ENCODE assay signal across 8 mouse cellular contexts in the genomic region with DNA sequence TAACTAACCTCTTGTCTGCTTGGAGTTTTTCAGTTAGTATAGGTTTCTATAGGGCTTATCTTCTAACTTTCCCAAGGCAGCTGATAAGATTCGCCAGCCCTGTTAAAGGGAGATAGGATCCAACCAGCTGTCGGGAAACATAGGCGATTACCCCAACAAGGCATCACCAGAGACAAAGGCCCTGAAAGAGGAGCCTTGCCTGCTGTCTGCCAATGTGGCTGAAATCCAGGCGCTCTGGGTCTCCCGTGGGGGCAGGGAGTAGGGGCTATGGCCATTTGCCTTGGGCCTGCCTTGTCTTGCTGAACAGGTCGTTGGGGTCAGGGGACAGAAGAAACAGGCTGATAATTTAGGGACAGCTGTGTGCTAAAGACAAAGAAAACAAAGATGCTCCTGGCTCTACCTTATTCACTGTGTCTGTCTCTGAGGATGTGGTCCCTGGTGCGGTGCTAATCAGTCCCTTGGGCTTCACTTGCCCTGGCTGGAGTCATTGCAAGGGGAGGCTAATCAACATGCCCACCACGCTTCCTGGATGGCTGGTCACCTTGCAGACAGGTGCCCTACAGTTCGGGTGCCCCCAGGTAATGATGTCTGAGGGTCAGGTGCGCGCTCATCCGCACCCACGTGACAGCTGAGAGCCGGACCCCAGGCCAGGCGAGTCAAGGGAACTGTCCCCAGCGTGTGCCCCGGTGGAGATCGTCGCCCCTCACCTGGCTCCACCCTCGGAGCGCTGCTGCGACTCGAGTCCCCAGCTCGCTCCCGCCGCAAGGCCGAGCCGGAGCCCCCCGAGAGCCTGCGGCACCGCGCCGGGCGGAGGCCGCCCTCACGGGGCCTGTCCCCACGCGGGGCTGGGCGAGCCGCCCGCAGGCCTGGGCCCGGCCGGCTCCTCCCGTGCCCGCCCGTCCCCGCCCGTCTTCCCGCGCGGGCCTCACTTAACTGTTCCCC. TPM values are rescaled to one million over a fixed set of nuclear protein-coding genes. Genes with fewer than 3 reads are reported as not detected.
A peak's percentile ranks its signal among the peaks of the same experiment; 100 is the strongest.
DNase-seq lines count a peak whose midpoint lies in the region; ATAC-seq and TF ChIP-seq lines count a peak whose summit lies in the region.

No protein-coding gene starts in this region.

- WGBS in bone marrow, adult 2 months = 4% methylated on average over 51 of the region's 51 CpGs
- WGBS in embryonic facial prominence, embryonic 15.5 days = 1% methylated on average over 51 of the region's 51 CpGs
- WGBS in heart, embryonic 15.5 days = 2% methylated on average over 44 of the region's 51 CpGs

- peak overlapping the region; percentile 93 for H3K9ac ChIP-seq in embryonic facial prominence, embryonic 15.5 days
- H3K9ac ChIP-seq in heart, embryonic 15.5 days = peak overlapping the region; percentile 93

- H3K4me3 ChIP-seq in bone marrow, adult 2 months (replicated peaks; ENCODE audit: control insufficient read depth, low read depth, low read length) = peak overlapping the region; percentile 89
- peak overlapping the region; percentile 70 for H3K4me3 ChIP-seq in embryonic facial prominence, embryonic 15.5 days (replicated peaks)
- H3K4me3 ChIP-seq in heart, embryonic 15.5 days = peak overlapping the region; percentile 88
- peak overlapping the region; percentile 99 for H3K4me3 ChIP-seq in megakaryocyte, embryonic 14.5 days (replicated peaks)

- TF ChIP-seq CTCF in bone marrow, adult 2 months (IDR thresholded peaks at IDR 0.05; ENCODE audit: control insufficient read depth, insufficient read depth, low read length) = no peak

- peak overlapping the region; percentile 79 for H3K4me2 ChIP-seq in embryonic facial prominence, embryonic 15.5 days (replicated peaks)
- H3K4me2 ChIP-seq in heart, embryonic 15.5 days = peak overlapping the region; percentile 92

- no peaks in the 10 kb centered on the region for H3K9me3 ChIP-seq in embryonic facial prominence, embryonic 15.5 days (replicated peaks)
- H3K9me3 ChIP-seq in heart, embryonic 15.5 days (replicated peaks) = no peaks in the 10 kb centered on the region
- H3K9me3 ChIP-seq in megakaryocyte, embryonic 14.5 days = peaks cover 9% of the 10 kb centered on the region

- DNase-seq in adrenal gland, adult 2 months = peak; percentile 21
- DNase-seq in adrenal gland, postnatal 25 days = no peak
- DNase-seq in layer of hippocampus, postnatal 14 days (ENCODE audit: low spot score in 2 of 2) = peak; percentile 50 to 56
- peak; percentile 52 for DNase-seq in right cerebral cortex, postnatal 25 days

- peak overlapping the region; percentile 84 for H3K27ac ChIP-seq in bone marrow, adult 2 months (ENCODE audit: control insufficient read depth, insufficient read depth, low read depth, low read length, poor library complexity)
- peak overlapping the region; percentile 82 for H3K27ac ChIP-seq in embryonic facial prominence, embryonic 15.5 days (replicated peaks)
- peak overlapping the region; percentile 80 for H3K27ac ChIP-seq in heart, embryonic 15.5 days

- H3K4me1 ChIP-seq in bone marrow, adult 2 months (ENCODE audit: control insufficient read depth, insufficient read depth, low read length) = peaks cover 1% of the 10 kb centered on the region; the same call in 1 of the 2 replicates
- peaks cover 36% of the 10 kb centered on the region for H3K4me1 ChIP-seq in embryonic facial prominence, embryonic 15.5 days
- H3K4me1 ChIP-seq in heart, embryonic 15.5 days (replicated peaks) = peaks cover 26% of the 10 kb centered on the region
- H3K4me1 ChIP-seq in megakaryocyte, embryonic 14.5 days = peaks cover 77% of the 10 kb centered on the region

- H3K27me3 ChIP-seq in embryonic facial prominence, embryonic 15.5 days = no peaks in the 10 kb centered on the region
- no peaks in the 10 kb centered on the region for H3K27me3 ChIP-seq in heart, embryonic 15.5 days
- no peaks in the 10 kb centered on the region for H3K27me3 ChIP-seq in megakaryocyte, embryonic 14.5 days (replicated peaks)

- peak; percentile 20; the same call in 1 of the 2 replicates for TF ChIP-seq POLR2A in bone marrow, adult 2 months (IDR thresholded peaks at IDR 0.05; ENCODE audit: borderline replicate concordance, control insufficient read depth, low read depth, low read length)

- H3K36me3 ChIP-seq in embryonic facial prominence, embryonic 15.5 days = no peaks in the 10 kb centered on the region
- H3K36me3 ChIP-seq in heart, embryonic 15.5 days = no peaks in the 10 kb centered on the region
- H3K36me3 ChIP-seq in megakaryocyte, embryonic 14.5 days (replicated peaks; ENCODE audit: low read length) = peaks cover 31% of the 10 kb centered on the region

- ATAC-seq in embryonic facial prominence, embryonic 15.5 days (ENCODE audit: insufficient number of reproducible peaks, low FRiP score, low TSS enrichment, low read depth) = peak; percentile 44
- ATAC-seq in heart, embryonic 15.5 days (replicated peaks; ENCODE audit: insufficient number of reproducible peaks, insufficient read depth, low FRiP score, low read depth) = peak; percentile 72

RNA-seq across cellular contexts. Expression of gene Mvb12b, which starts 1.1 kb away (rescaled TPM):
- 10 to 100 TPM; 16.3 to 23.3 TPM for total RNA-seq in adrenal gland, adult 2 months (2021)
- 27.8 and 41.3 TPM in 2 replicates for polyA plus RNA-seq in adrenal gland, adult 2 months (2012; rRNA removed)
- total RNA-seq in adrenal gland, postnatal 25 days (2021) = 12.2 and 20.9 TPM in 2 replicates
- polyA plus RNA-seq in bone marrow, adult 2 months (2011; ENCODE audit: insufficient read depth, insufficient read length, low replicate concordance, missing spikeins) = 18.3 and 38.3 TPM in 2 replicates
- 21.7 and 22.8 TPM in 2 replicates for polyA plus RNA-seq in embryonic facial prominence, embryonic 15.5 days (2015; fragmentation: Nextera tagmentation; extraction: Ambion mirVana)
- polyA plus RNA-seq in heart, embryonic 15.5 days (2015; fragmentation: Nextera tagmentation; extraction: Ambion mirVana) = 12.7 and 15.7 TPM in 2 replicates
- 10 to 100 TPM; 95.0 to 98.6 TPM for total RNA-seq in layer of hippocampus, postnatal 14 days (2021)
- 181 and 204 TPM in 2 replicates for polyA plus RNA-seq in megakaryocyte, embryonic 14.5 days (2012; ENCODE audit: insufficient read depth, low replicate concordance)
